Mouse (Mus musculus) neural tube, embryonic 12.5 days (tissue): ENCODE results near the gene G6pdx. TPM values are rescaled to one million over a fixed set of nuclear protein-coding genes. Genes with fewer than 3 reads are reported as not detected.

Experiments
- ATAC-seq: fragments of 200-750 bp; cut with Nextera tagmentation; 2 replicates; pipeline ENCODE4 v1.8.0; 2017; ENCODE audit warnings: low read depth, mild to moderate bottlenecking, moderate TSS enrichment, moderate library complexity; ENCODE audit not compliant: low FRiP score
- H3K27ac ChIP-seq: fragments of 300-500 bp; sonication (generic); 2 replicates; pipeline ENCODE4 v1.5.1; 2016
- H3K27me3 ChIP-seq: fragments of 300-500 bp; sonication (generic); replicated peaks from 2 replicates; pipeline ENCODE4 v1.6.1; 2016; ENCODE audit warnings: mild to moderate bottlenecking
- H3K36me3 ChIP-seq: fragments of 300-500 bp; sonication (generic); 2 replicates; pipeline ENCODE4 v1.6.1; 2016; ENCODE audit warnings: mild to moderate bottlenecking
- H3K4me1 ChIP-seq: fragments of 300-500 bp; sonication (generic); 2 replicates; pipeline ENCODE4 v1.6.1; 2016
- H3K4me2 ChIP-seq: fragments of 300-500 bp; sonication (generic); replicated peaks from 2 replicates; pipeline ENCODE4 v1.6.1; 2016; ENCODE audit warnings: mild to moderate bottlenecking
- H3K4me3 ChIP-seq: fragments of 300-500 bp; sonication (generic); 2 replicates; pipeline ENCODE4 v1.5.1; 2016
- H3K9ac ChIP-seq: fragments of 300-500 bp; sonication (generic); 2 replicates; pipeline ENCODE4 v1.6.1; 2016; ENCODE audit warnings: mild to moderate bottlenecking
- H3K9me3 ChIP-seq: fragments of 300-500 bp; sonication (generic); 2 replicates; pipeline ENCODE4 v1.6.1; 2016; ENCODE audit warnings: mild to moderate bottlenecking
- WGBS: fragments of 180-500 bp; shearing (Covaris S2); methylation state at CpG from one replicate; pipeline ENCODE4 v1.1.7; 2016; 5-methylcytosine and 5-hydroxymethylcytosine counted together
- polyA plus RNA-seq: library from polyadenylated mRNA; unstranded; fragments of >200 nt; fragmentation: Nextera tagmentation; extraction: Ambion mirVana; gene quantifications from 2 replicates; pipeline ENCODE4 v1.2.1, GENCODE M21; 2016

The G6pdx gene
- polyA plus RNA-seq, 1 experiment from 2014 or later: 57.4 TPM

GRCm38 (mm10) chrX:74392535-74393443 is 36.2 kb downstream of the G6pdx start, which contains the start of the genes Fam3a and Ikbkg:
TSS of gene Fam3a (minus strand) at chrX:74393272.
TSS of gene Ikbkg (plus strand) at chrX:74393290.
- WGBS: 18% methylated on average over 30 of the region's 30 CpGs
- no peaks in the 10 kb centered on the region; the same call in 1 of the 2 replicates for H3K4me1 ChIP-seq
- H3K9me3 ChIP-seq: no peaks in the 10 kb centered on the region
- H3K27ac ChIP-seq: 0 out of 2 replicates have a peak within 1 kb of the TSS, but pooled peaks have one; percentile 20
- H3K27me3 ChIP-seq: no peaks in the 10 kb centered on the region
- H3K4me2 ChIP-seq: peak within 1 kb of the TSS; percentile 60
- H3K4me3 ChIP-seq: peak within 1 kb of the TSS; percentile 44
- H3K36me3 ChIP-seq: peaks cover under 1% of the 10 kb centered on the region; the same call in 1 of the 2 replicates
- ATAC-seq: peak; percentile 100
- H3K9ac ChIP-seq: peak within 1 kb of the TSS; percentile 61

GRCm38 (mm10) chrX:74388153-74388552 is 40.8 kb downstream of the G6pdx start:
- Histone ChIP-seq H3K4me1 (no peaks in the 10 kb centered on the region; the same call in 1 of the 2 replicates), H3K4me2 (no peak overlapping the region), H3K9ac (no peak overlapping the region), H3K27ac (no peak overlapping the region), H3K36me3 (peaks cover 6% of the 10 kb centered on the region), H3K9me3 (no peaks in the 10 kb centered on the region), H3K4me3 (no peak overlapping the region), H3K27me3 (no peaks in the 10 kb centered on the region)
- no peak for ATAC-seq

GRCm38 (mm10) chrX:74384451-74384850 is 44.5 kb downstream of the G6pdx start:
- Histone ChIP-seq H3K4me1 (no peaks in the 10 kb centered on the region), H3K9me3 (no peaks in the 10 kb centered on the region), H3K9ac (no peak overlapping the region), H3K4me3 (no peak overlapping the region), H3K27me3 (no peaks in the 10 kb centered on the region), H3K27ac (no peak overlapping the region), H3K36me3 (peaks cover 6% of the 10 kb centered on the region), H3K4me2 (no peak overlapping the region)
- ATAC-seq: no peak
- 81% methylated on average over 2 of the region's 2 CpGs for WGBS

GRCm38 (mm10) chrX:74372888-74373549 is 56.0 kb downstream of the G6pdx start, which contains the start of the genes Ubl4a and Slc10a3:
TSS of gene Ubl4a (minus strand) at chrX:74373218.
TSS of gene Slc10a3 (minus strand) at chrX:74373349.
- peak; percentile 89 for ATAC-seq
- no peaks in the 10 kb centered on the region for H3K9me3 ChIP-seq
- H3K27ac ChIP-seq: no peak within 1 kb of the TSS
- peak within 1 kb of the TSS; percentile 60 for H3K4me2 ChIP-seq
- H3K9ac ChIP-seq: peak within 1 kb of the TSS; percentile 57; the same call in 1 of the 2 replicates
- no peaks in the 10 kb centered on the region for H3K36me3 ChIP-seq
- no peaks in the 10 kb centered on the region for H3K4me1 ChIP-seq
- H3K4me3 ChIP-seq: peak within 1 kb of the TSS; percentile 41
- 18% methylated on average over 32 of the region's 32 CpGs for WGBS
- no peaks in the 10 kb centered on the region for H3K27me3 ChIP-seq

GRCm38 (mm10) chrX:74368209-74368909 is 60.6 kb downstream of the G6pdx start:
- Histone ChIP-seq H3K9ac (peak overlapping the region; percentile 73), H3K27me3 (no peaks in the 10 kb centered on the region), H3K27ac (no peak overlapping the region), H3K9me3 (no peaks in the 10 kb centered on the region), H3K4me3 (peak overlapping the region; percentile 54), H3K4me2 (peak overlapping the region; percentile 64), H3K36me3 (no peaks in the 10 kb centered on the region), H3K4me1 (no peaks in the 10 kb centered on the region; the same call in 1 of the 2 replicates)
- 21% methylated on average over 46 of the region's 49 CpGs for WGBS
- ATAC-seq: peak; percentile 67

DNA sequence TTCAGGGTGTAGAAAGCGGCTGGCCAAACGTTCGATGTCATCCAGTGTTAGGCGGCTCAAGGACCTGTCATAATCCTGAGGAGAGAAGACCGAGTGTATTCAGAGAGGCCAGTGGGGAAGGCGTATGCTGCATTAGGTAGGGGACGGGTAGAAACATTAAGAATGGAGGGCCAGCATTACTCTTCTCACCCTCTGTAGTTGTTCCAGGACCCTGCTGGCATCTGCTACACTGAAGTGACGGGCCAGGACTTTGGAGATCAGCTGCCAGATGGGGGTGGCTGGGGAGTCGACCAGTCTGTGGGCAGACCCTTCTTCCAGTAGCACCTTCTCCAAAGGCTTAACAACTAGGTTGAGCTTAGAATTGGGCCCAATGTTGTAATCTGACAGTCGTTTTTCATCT is 61.5 kb downstream of the G6pdx start:
- no peaks in the 10 kb centered on the region; the same call in 1 of the 2 replicates for H3K4me1 ChIP-seq
- WGBS: 74% methylated on average over 10 of the region's 10 CpGs
- no peaks in the 10 kb centered on the region for H3K27me3 ChIP-seq
- H3K36me3 ChIP-seq: no peaks in the 10 kb centered on the region
- H3K9ac ChIP-seq: peak overlapping the region; percentile 73
- H3K4me2 ChIP-seq: peak overlapping the region; percentile 64
- H3K9me3 ChIP-seq: no peaks in the 10 kb centered on the region
- no peak overlapping the region for H3K27ac ChIP-seq
- H3K4me3 ChIP-seq: peak overlapping the region; percentile 54
- ATAC-seq: no peak

Other genes with a start within 250 kb of the G6pdx start
- 158 and 170 TPM in 2 replicates for gene Flna, start 179.4 kb downstream of the G6pdx start, polyA plus RNA-seq
- gene Emd, start 174.5 kb downstream of the G6pdx start, polyA plus RNA-seq: 16.5 and 18.2 TPM in 2 replicates
- gene Rpl10, start 158.4 kb downstream of the G6pdx start, polyA plus RNA-seq: 527 and 575 TPM in 2 replicates
- 86.7 and 93.3 TPM in 2 replicates for gene Taz, start 147.3 kb downstream of the G6pdx start, polyA plus RNA-seq
- 3.9 and 5.7 TPM in 2 replicates for gene Dnase1l1, start 146.9 kb downstream of the G6pdx start, polyA plus RNA-seq
- gene Atp6ap1, start 132.1 kb downstream of the G6pdx start, polyA plus RNA-seq: 151 and 161 TPM in 2 replicates
- 706 and 748 TPM in 2 replicates for gene Gdi1, start 124.2 kb downstream of the G6pdx start, polyA plus RNA-seq
- 54.5 and 64.5 TPM in 2 replicates for gene Fam50a, start 116.2 kb downstream of the G6pdx start, polyA plus RNA-seq
- gene Plxna3, start 100.1 kb downstream of the G6pdx start, polyA plus RNA-seq: 47.0 and 54.6 TPM in 2 replicates
- gene Lage3, start 75.6 kb downstream of the G6pdx start, polyA plus RNA-seq: 83.2 and 89.6 TPM in 2 replicates
- 61.1 and 63.7 TPM in 2 replicates for gene Ubl4a, start 56.0 kb downstream of the G6pdx start, polyA plus RNA-seq
- 8.3 and 8.4 TPM in 2 replicates for gene Slc10a3, start 55.8 kb downstream of the G6pdx start, polyA plus RNA-seq
- gene Fam3a, start 35.9 kb downstream of the G6pdx start, polyA plus RNA-seq: 27.3 and 31.5 TPM in 2 replicates
- 19.9 and 21.2 TPM in 2 replicates for gene Ikbkg, start 35.9 kb downstream of the G6pdx start, polyA plus RNA-seq
- gene Gm6880, start 52.2 kb upstream of the G6pdx start, polyA plus RNA-seq: not detected in 2 replicates
- not detected in 2 replicates for gene Olfr1326-ps1, start 145.7 kb upstream of the G6pdx start, polyA plus RNA-seq
- not detected in 2 replicates for gene Olfr1325, start 163.5 kb upstream of the G6pdx start, polyA plus RNA-seq
- 0.19 TPM in 1 of 2 replicates, not detected in the other for gene Gm5640, start 216.4 kb upstream of the G6pdx start, polyA plus RNA-seq